Mouse (Mus musculus): Measurements from ENCODE around the gene Rnf167. TPM values are rescaled to one million over a fixed set of nuclear protein-coding genes. Genes with fewer than 3 reads are reported as not detected.
A peak's percentile ranks its signal among the peaks of the same experiment; 100 is the strongest.

Gene Rnf167
- total and polyA plus RNA-seq, 2 experiments from 2014 or later, result 76.4 to 109 TPM

DNA sequence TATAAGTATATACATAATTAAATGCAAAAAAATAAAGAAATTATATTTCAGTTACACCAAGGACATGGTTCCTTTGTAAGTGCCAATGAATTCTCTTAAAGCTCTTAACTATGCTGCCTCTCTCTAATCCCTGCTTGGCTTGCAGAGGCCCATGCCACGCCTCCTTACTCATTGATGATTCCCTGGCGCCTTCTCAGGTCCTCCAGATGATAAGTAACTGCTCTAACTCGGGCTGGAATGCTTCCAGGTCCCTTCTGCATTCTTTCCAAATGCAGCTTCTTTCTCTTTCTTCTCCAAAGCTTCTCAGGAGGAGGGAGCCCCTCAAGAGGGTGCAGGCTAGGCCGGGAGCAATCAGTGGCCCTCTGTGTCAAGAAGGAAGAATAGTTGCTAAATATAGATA lies 42.5 kb downstream of the Rnf167 start:
- Histone ChIP-seq H3K9ac (no peak overlapping the region), H3K4me1 (ENCODE audit: insufficient read depth) (peaks cover 21% of the 10 kb centered on the region; the same call in 1 of the 2 replicates), H3K36me3 (ENCODE audit: insufficient read depth) (peaks cover 5% of the 10 kb centered on the region), H3K9me3 (ENCODE audit: low read length) (no peaks in the 10 kb centered on the region), H3K27me3 (ENCODE audit: insufficient read depth, low read length) (no peaks in the 10 kb centered on the region), H3K4me3 (ENCODE audit: low read depth, low read length) (no peak overlapping the region), H3K4me2 (ENCODE audit: low read depth) (no peak overlapping the region), H3K27ac (ENCODE audit: low read depth, low read length) (no peak overlapping the region)
- no peak for ATAC-seq
- 41% methylated on average over 4 of the region's 4 CpGs for WGBS
- no peak for DNase-seq
- TF ChIP-seq CTCF (IDR thresholded peaks at IDR 0.05; ENCODE audit: low read depth), result no peak

DNA sequence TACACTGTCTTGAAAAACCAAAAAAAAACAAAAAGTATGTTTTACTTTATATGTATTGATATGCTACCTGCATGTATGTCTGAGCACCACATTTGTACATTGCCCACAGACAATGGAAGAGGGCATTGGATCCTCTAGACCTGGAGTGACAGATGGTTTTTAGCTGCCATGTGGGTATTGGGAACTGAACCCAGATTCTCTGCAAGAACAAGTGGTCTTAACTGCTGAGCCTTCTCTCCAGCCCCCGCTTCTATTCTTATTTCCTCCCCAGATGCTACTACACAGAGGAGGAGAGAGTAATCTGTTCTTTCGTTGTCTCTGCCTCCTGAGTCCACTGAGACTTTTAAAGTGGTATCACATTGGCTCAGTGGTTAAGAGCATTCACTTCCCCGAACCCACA lies 46.5 kb downstream of the Rnf167 start:
- no peaks in the 10 kb centered on the region for H3K9me3 ChIP-seq (ENCODE audit: low read length)
- 68% methylated on average over 3 of the region's 3 CpGs for WGBS
- TF ChIP-seq CTCF (IDR thresholded peaks at IDR 0.05; ENCODE audit: low read depth), result no peak

GRCm38 (mm10) chr11:70697376-70697775 lies 50.3 kb downstream of the Rnf167 start:
- ATAC-seq (no peak), DNase-seq (no peak)
- 83% methylated on average over 3 of the region's 3 CpGs for WGBS
- Histone ChIP-seq H3K36me3 (ENCODE audit: insufficient read depth) (no peaks in the 10 kb centered on the region), H3K9me3 (ENCODE audit: low read length) (no peaks in the 10 kb centered on the region), H3K9ac (no peak overlapping the region), H3K4me1 (ENCODE audit: insufficient read depth) (peaks cover 8% of the 10 kb centered on the region; the same call in 1 of the 2 replicates), H3K27me3 (ENCODE audit: insufficient read depth, low read length) (no peaks in the 10 kb centered on the region), H3K4me3 (ENCODE audit: low read depth, low read length) (no peak overlapping the region), H3K27ac (ENCODE audit: low read depth, low read length) (no peak overlapping the region), H3K4me2 (ENCODE audit: low read depth) (no peak overlapping the region)
- TF ChIP-seq CTCF (IDR thresholded peaks at IDR 0.05; ENCODE audit: low read depth), result no peak

More for the DNA sequence above, 46.5 kb downstream of the Rnf167 start:
- no peak overlapping the region for H3K9ac ChIP-seq
- H3K36me3 ChIP-seq (ENCODE audit: insufficient read depth), result no peaks in the 10 kb centered on the region
- ATAC-seq, result no peak
- no peak overlapping the region for H3K4me2 ChIP-seq (ENCODE audit: low read depth)
- no peaks in the 10 kb centered on the region for H3K27me3 ChIP-seq (ENCODE audit: insufficient read depth, low read length)
- no peak overlapping the region for H3K27ac ChIP-seq (ENCODE audit: low read depth, low read length)
- no peak overlapping the region for H3K4me3 ChIP-seq (ENCODE audit: low read depth, low read length)
- H3K4me1 ChIP-seq (ENCODE audit: insufficient read depth), result 0 out of 2 replicates have a peak, but pooled peaks cover 8% of the 10 kb centered on the region
- no peak for DNase-seq

- Histone ChIP-seq H3K27me3 (ENCODE audit: insufficient read depth, low read length) (no peaks in the 10 kb centered on the region), H3K27ac (ENCODE audit: low read depth, low read length) (no peak overlapping the region), H3K36me3 (ENCODE audit: insufficient read depth) (peaks cover 12% of the 10 kb centered on the region; the same call in 1 of the 2 replicates), H3K9ac (no peak overlapping the region), H3K4me3 (ENCODE audit: low read depth, low read length) (no peak overlapping the region), H3K4me1 (ENCODE audit: insufficient read depth) (peaks cover 8% of the 10 kb centered on the region; the same call in 1 of the 2 replicates), H3K9me3 (ENCODE audit: low read length) (no peaks in the 10 kb centered on the region), H3K4me2 (ENCODE audit: low read depth) (no peak overlapping the region)
- TF ChIP-seq CTCF (IDR thresholded peaks at IDR 0.05; ENCODE audit: low read depth), result no peak
- WGBS, result 78% methylated on average over 2 of the region's 2 CpGs
- ATAC-seq (no peak), DNase-seq (no peak)
Measured at GRCm38 (mm10) chr11:70699051-70699450, 52.0 kb downstream of the Rnf167 start.

GRCm38 (mm10) chr11:70699722-70700556 lies 52.9 kb downstream of the Rnf167 start, which contains the start of the genes Inca1 and Kif1c:
TSS of gene Inca1 (minus strand) at chr11:70700155.
TSS of gene Kif1c (plus strand) at chr11:70700548.
- Histone ChIP-seq H3K4me2 (ENCODE audit: low read depth) (peak within 1 kb of the TSS; percentile 90), H3K9ac (peak within 1 kb of the TSS; percentile 80), H3K9me3 (ENCODE audit: low read length) (no peaks in the 10 kb centered on the region), H3K27me3 (ENCODE audit: insufficient read depth, low read length) (no peaks in the 10 kb centered on the region), H3K4me3 (ENCODE audit: low read depth, low read length) (peak within 1 kb of the TSS; percentile 91), H3K36me3 (ENCODE audit: insufficient read depth) (peaks cover 20% of the 10 kb centered on the region), H3K27ac (ENCODE audit: low read depth, low read length) (peak within 1 kb of the TSS; percentile 75), H3K4me1 (ENCODE audit: insufficient read depth) (peaks cover 8% of the 10 kb centered on the region; the same call in 1 of the 2 replicates)
- ATAC-seq (peak; percentile 99), DNase-seq (peak; percentile 96)
- TF ChIP-seq CTCF (IDR thresholded peaks at IDR 0.05; ENCODE audit: low read depth), result no peak
- 3% methylated on average over 68 of the region's 69 CpGs for WGBS

DNA sequence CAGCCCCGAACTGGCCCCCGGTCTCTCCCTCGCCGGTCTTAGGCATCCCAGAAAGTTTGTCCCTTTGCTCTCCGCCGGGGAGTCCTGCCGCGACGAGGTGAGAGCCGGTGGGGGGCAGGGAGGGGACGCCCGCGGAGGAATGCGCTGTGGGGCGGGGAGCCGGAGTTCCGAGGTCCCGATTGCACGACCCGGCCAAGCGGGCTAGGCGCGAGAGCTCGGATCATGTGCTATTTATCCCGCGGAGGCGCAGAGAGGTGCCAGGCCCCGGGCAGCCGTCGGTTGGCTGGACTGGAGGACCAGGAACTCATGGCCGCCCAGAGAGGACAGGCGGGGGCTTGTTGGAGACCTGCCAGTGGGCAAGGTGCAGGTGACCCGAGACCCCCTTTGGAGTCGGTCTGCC lies 53.6 kb downstream of the Rnf167 start:
- H3K9me3 ChIP-seq (ENCODE audit: low read length), result no peaks in the 10 kb centered on the region
- DNase-seq (peak; percentile 28), ATAC-seq (peak; percentile 23)
- H3K9ac ChIP-seq, result peak overlapping the region; percentile 80
- WGBS, result under 1% methylated on average over 34 of the region's 34 CpGs
- H3K36me3 ChIP-seq (ENCODE audit: insufficient read depth), result peaks cover 27% of the 10 kb centered on the region
- peak overlapping the region; percentile 91 for H3K4me3 ChIP-seq (ENCODE audit: low read depth, low read length)
- peaks cover 8% of the 10 kb centered on the region; the same call in 1 of the 2 replicates for H3K4me1 ChIP-seq (ENCODE audit: insufficient read depth)
- TF ChIP-seq CTCF (IDR thresholded peaks at IDR 0.05; ENCODE audit: low read depth), result no peak
- H3K27ac ChIP-seq (ENCODE audit: low read depth, low read length), result peak overlapping the region; percentile 75
- peak overlapping the region; percentile 90 for H3K4me2 ChIP-seq (ENCODE audit: low read depth)
- H3K27me3 ChIP-seq (ENCODE audit: insufficient read depth, low read length), result no peaks in the 10 kb centered on the region

Other genes starting within 250 kb of the Rnf167 start
- gene Pelp1, start 237.2 kb upstream of the Rnf167 start, total RNA-seq (2014; rRNA removed), result 24.5 and 30.7 TPM in 2 replicates
- gene Pelp1, start 237.2 kb upstream of the Rnf167 start, polyA plus RNA-seq (2015; fragmentation: Nextera tagmentation; extraction: Ambion mirVana), result 21.0 and 31.3 TPM in 2 replicates
- gene Arrb2, start 214.6 kb upstream of the Rnf167 start, total RNA-seq (2014; rRNA removed), result 71.9 and 74.4 TPM in 2 replicates
- gene Arrb2, start 214.6 kb upstream of the Rnf167 start, polyA plus RNA-seq (2015; fragmentation: Nextera tagmentation; extraction: Ambion mirVana), result 39.6 and 44.9 TPM in 2 replicates
- 21.2 and 41.3 TPM in 2 replicates for gene Med11, start 195.3 kb upstream of the Rnf167 start, total RNA-seq (2014; rRNA removed)
- gene Med11, start 195.3 kb upstream of the Rnf167 start, polyA plus RNA-seq (2015; fragmentation: Nextera tagmentation; extraction: Ambion mirVana), result 35.3 and 35.6 TPM in 2 replicates
- gene Zmynd15, start 187.8 kb upstream of the Rnf167 start, total RNA-seq (2014; rRNA removed), result 0.54 and 1.1 TPM in 2 replicates
- gene Zmynd15, start 187.8 kb upstream of the Rnf167 start, polyA plus RNA-seq (2015; fragmentation: Nextera tagmentation; extraction: Ambion mirVana), result 0.24 and 0.84 TPM in 2 replicates
- gene Cxcl16, start 187.3 kb upstream of the Rnf167 start, total RNA-seq (2014; rRNA removed), result 2.2 and 2.3 TPM in 2 replicates
- gene Cxcl16, start 187.3 kb upstream of the Rnf167 start, polyA plus RNA-seq (2015; fragmentation: Nextera tagmentation; extraction: Ambion mirVana), result 2.0 and 2.4 TPM in 2 replicates
- gene Tm4sf5, start 142.0 kb upstream of the Rnf167 start, total RNA-seq (2014; rRNA removed), result 2.8 and 6.3 TPM in 2 replicates
- gene Tm4sf5, start 142.0 kb upstream of the Rnf167 start, polyA plus RNA-seq (2015; fragmentation: Nextera tagmentation; extraction: Ambion mirVana), result 7.5 and 11.6 TPM in 2 replicates
- not detected in 2 replicates for gene Vmo1, start 132.6 kb upstream of the Rnf167 start, total RNA-seq (2014; rRNA removed)
- gene Vmo1, start 132.6 kb upstream of the Rnf167 start, polyA plus RNA-seq (2015; fragmentation: Nextera tagmentation; extraction: Ambion mirVana), result 0.24 TPM in 1 of 2 replicates, not detected in the other
- gene Gltpd2, start 128.0 kb upstream of the Rnf167 start, total RNA-seq (2014; rRNA removed), result not detected in 2 replicates
- gene Gltpd2, start 128.0 kb upstream of the Rnf167 start, polyA plus RNA-seq (2015; fragmentation: Nextera tagmentation; extraction: Ambion mirVana), result 0.18 and 0.25 TPM in 2 replicates
- 428 and 451 TPM in 2 replicates for gene Psmb6, start 121.9 kb upstream of the Rnf167 start, total RNA-seq (2014; rRNA removed)
- 820 and 1,026 TPM in 2 replicates for gene Psmb6, start 121.9 kb upstream of the Rnf167 start, polyA plus RNA-seq (2015; fragmentation: Nextera tagmentation; extraction: Ambion mirVana)
- not detected in 2 replicates for gene Gm40193, start 114.3 kb upstream of the Rnf167 start, total RNA-seq (2014; rRNA removed)
- gene Gm40193, start 114.3 kb upstream of the Rnf167 start, polyA plus RNA-seq (2015; fragmentation: Nextera tagmentation; extraction: Ambion mirVana), result not detected in 2 replicates
- gene Pld2, start 107.2 kb upstream of the Rnf167 start, total RNA-seq (2014; rRNA removed), result 33.7 and 40.5 TPM in 2 replicates
- gene Pld2, start 107.2 kb upstream of the Rnf167 start, polyA plus RNA-seq (2015; fragmentation: Nextera tagmentation; extraction: Ambion mirVana), result 8.4 and 11.6 TPM in 2 replicates
- gene Mink1, start 84.4 kb upstream of the Rnf167 start, total RNA-seq (2014; rRNA removed), result 63.5 and 81.2 TPM in 2 replicates
- gene Mink1, start 84.4 kb upstream of the Rnf167 start, polyA plus RNA-seq (2015; fragmentation: Nextera tagmentation; extraction: Ambion mirVana), result 9.5 and 15.0 TPM in 2 replicates
- gene 4930544D05Rik, start 31.4 kb upstream of the Rnf167 start, total RNA-seq (2014; rRNA removed), result 0.31 and 0.48 TPM in 2 replicates
- gene 4930544D05Rik, start 31.4 kb upstream of the Rnf167 start, polyA plus RNA-seq (2015; fragmentation: Nextera tagmentation; extraction: Ambion mirVana), result not detected in 2 replicates
- 0.92 TPM in 1 of 2 replicates, not detected in the other for gene Chrne, start 28.0 kb upstream of the Rnf167 start, total RNA-seq (2014; rRNA removed)
- 0.58 and 1.0 TPM in 2 replicates for gene Chrne, start 28.0 kb upstream of the Rnf167 start, polyA plus RNA-seq (2015; fragmentation: Nextera tagmentation; extraction: Ambion mirVana)
- 0.10 TPM in 1 of 2 replicates, not detected in the other for gene Gp1ba, start 8.1 kb upstream of the Rnf167 start, total RNA-seq (2014; rRNA removed)
- gene Gp1ba, start 8.1 kb upstream of the Rnf167 start, polyA plus RNA-seq (2015; fragmentation: Nextera tagmentation; extraction: Ambion mirVana), result 0.08 and 0.18 TPM in 2 replicates
- 133 and 134 TPM in 2 replicates for gene Slc25a11, start 244 bp downstream of the Rnf167 start, total RNA-seq (2014; rRNA removed)
- gene Slc25a11, start 244 bp downstream of the Rnf167 start, polyA plus RNA-seq (2015; fragmentation: Nextera tagmentation; extraction: Ambion mirVana), result 151 and 160 TPM in 2 replicates
- 386 and 408 TPM in 2 replicates for gene Pfn1, start 7.4 kb downstream of the Rnf167 start, total RNA-seq (2014; rRNA removed)
- 687 and 843 TPM in 2 replicates for gene Pfn1, start 7.4 kb downstream of the Rnf167 start, polyA plus RNA-seq (2015; fragmentation: Nextera tagmentation; extraction: Ambion mirVana)
- gene Eno3, start 10.0 kb downstream of the Rnf167 start, total RNA-seq (2014; rRNA removed), result 7.4 and 14.6 TPM in 2 replicates
- 4.3 and 5.5 TPM in 2 replicates for gene Eno3, start 10.0 kb downstream of the Rnf167 start, polyA plus RNA-seq (2015; fragmentation: Nextera tagmentation; extraction: Ambion mirVana)
- 49.2 and 57.1 TPM in 2 replicates for gene Spag7, start 22.2 kb downstream of the Rnf167 start, total RNA-seq (2014; rRNA removed)
- 56.6 and 116 TPM in 2 replicates for gene Spag7, start 22.2 kb downstream of the Rnf167 start, polyA plus RNA-seq (2015; fragmentation: Nextera tagmentation; extraction: Ambion mirVana)
- 12.8 and 17.3 TPM in 2 replicates for gene Camta2, start 40.9 kb downstream of the Rnf167 start, total RNA-seq (2014; rRNA removed)
- gene Camta2, start 40.9 kb downstream of the Rnf167 start, polyA plus RNA-seq (2015; fragmentation: Nextera tagmentation; extraction: Ambion mirVana), result 11.1 and 17.7 TPM in 2 replicates
- 0.62 and 0.69 TPM in 2 replicates for gene Inca1, start 52.9 kb downstream of the Rnf167 start, total RNA-seq (2014; rRNA removed)
- gene Inca1, start 52.9 kb downstream of the Rnf167 start, polyA plus RNA-seq (2015; fragmentation: Nextera tagmentation; extraction: Ambion mirVana), result 1.5 and 2.1 TPM in 2 replicates
- 16.8 and 25.9 TPM in 2 replicates for gene Kif1c, start 53.3 kb downstream of the Rnf167 start, total RNA-seq (2014; rRNA removed)
- 1.1 and 1.2 TPM in 2 replicates for gene Kif1c, start 53.3 kb downstream of the Rnf167 start, polyA plus RNA-seq (2015; fragmentation: Nextera tagmentation; extraction: Ambion mirVana)
- gene Zfp3, start 117.0 kb downstream of the Rnf167 start, total RNA-seq (2014; rRNA removed), result 13.4 and 14.8 TPM in 2 replicates
- gene Zfp3, start 117.0 kb downstream of the Rnf167 start, polyA plus RNA-seq (2015; fragmentation: Nextera tagmentation; extraction: Ambion mirVana), result 13.5 and 15.1 TPM in 2 replicates
- gene Scimp, start 165.4 kb downstream of the Rnf167 start, total RNA-seq (2014; rRNA removed), result not detected in 2 replicates
- 0.15 TPM in 1 of 2 replicates, not detected in the other for gene Scimp, start 165.4 kb downstream of the Rnf167 start, polyA plus RNA-seq (2015; fragmentation: Nextera tagmentation; extraction: Ambion mirVana)
- gene Rabep1, start 197.5 kb downstream of the Rnf167 start, total RNA-seq (2014; rRNA removed), result 107 and 109 TPM in 2 replicates
- 81.5 and 103 TPM in 2 replicates for gene Rabep1, start 197.5 kb downstream of the Rnf167 start, polyA plus RNA-seq (2015; fragmentation: Nextera tagmentation; extraction: Ambion mirVana)

All from forebrain, postnatal 0 days (tissue).